Mouse (Mus musculus): ENCODE measurements at regions not wholly inside any gene's neighbourhood (a gene's known extent, or its start where the extent isn't known, plus 50 kb on each side); places are given as distances from the start of the nearest gene placed in this dataset.

DNA sequence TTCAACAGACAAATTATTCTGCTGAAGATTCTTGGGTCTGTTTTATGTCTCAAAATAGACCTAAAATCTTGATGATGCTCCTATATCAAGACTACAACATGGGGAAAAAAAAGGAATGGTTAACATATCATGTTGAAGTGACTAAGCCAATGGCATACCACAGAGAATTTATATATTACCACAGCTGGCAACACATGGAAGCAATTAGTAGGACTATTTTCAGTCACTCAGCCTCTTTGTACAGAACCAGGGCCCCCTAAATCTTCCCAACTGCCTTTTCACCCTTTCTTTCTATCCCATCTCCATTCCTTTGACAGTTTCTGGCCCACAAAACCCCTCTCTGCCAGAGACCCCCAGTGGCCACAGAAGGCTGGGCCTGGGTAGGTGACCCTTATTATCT, 206.2 kb upstream of the Atp11b start:
- no peak for DNase-seq

GRCm38 (mm10) chr3:35551791-35552190, 202.1 kb upstream of the Atp11b start:
- no peak for DNase-seq

DNA sequence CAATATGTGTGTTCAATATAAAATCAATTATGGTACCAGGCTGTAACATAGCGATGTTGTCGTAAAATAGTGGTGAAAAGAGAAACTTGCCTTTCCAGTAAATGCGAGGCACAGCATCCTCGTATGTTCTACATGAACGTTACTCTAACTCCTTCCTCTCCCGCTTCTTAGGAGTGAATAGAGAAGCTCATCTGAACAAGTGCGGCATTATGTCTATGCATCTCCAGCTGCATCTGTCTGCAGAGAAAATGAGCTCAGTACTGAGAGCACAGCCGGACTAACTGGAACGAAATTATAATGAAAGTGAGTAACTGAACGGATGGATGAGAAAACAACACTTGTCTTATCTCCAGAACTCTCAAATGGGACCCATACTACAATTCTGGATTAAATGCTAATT, 193.5 kb upstream of the Atp11b start:
- DNase-seq: no peak

- peak in 1 of 2 experiments; percentile 11 for DNase-seq
Observed at GRCm38 (mm10) chr3:35574402-35574801, 179.5 kb upstream of the Atp11b start.
